Mouse (Mus musculus) cortical plate, adult 2 months (tissue): ENCODE data around the gene Slc6a20a.

Experiments used
- CTCF ChIP-seq: fragments of 200-500 bp; IDR thresholded peaks from 2 replicates; pipeline ENCODE4 v1.5.1; 2011; ENCODE audit warnings: mild to moderate bottlenecking, control low read depth, low read length; ENCODE audit not compliant: insufficient read depth; ENCODE audit errors: extremely low read depth
- POLR2A ChIP-seq: fragments of 200-500 bp; IDR thresholded peaks from 2 replicates; pipeline ENCODE4 v1.6.1; 2011; ENCODE audit warnings: mild to moderate bottlenecking, low read length, control low read depth; ENCODE audit not compliant: insufficient read depth; ENCODE audit errors: extremely low read depth

GRCm38 (mm10) chr9:123636771-123637170 lies 41.9 kb downstream of the Slc6a20a start:
- TF ChIP-seq POLR2A (no peak), CTCF (no peak)
